Mouse (Mus musculus) megakaryocyte, embryonic 14.5 days (primary cell): ENCODE results near the gene Gm38392.

Experiments used
- FLI1 ChIP-seq: IDR thresholded peaks from 2 replicates; pipeline ENCODE4 v1.6.1; 2012; ENCODE audit warnings: low read length, inconsistent platforms, mixed read lengths
- GATA1 ChIP-seq: IDR thresholded peaks from 3 replicates; pipeline ENCODE4 v1.6.1; 2012; ENCODE audit warnings: mixed read lengths, low read length, inconsistent platforms, borderline replicate concordance

DNA sequence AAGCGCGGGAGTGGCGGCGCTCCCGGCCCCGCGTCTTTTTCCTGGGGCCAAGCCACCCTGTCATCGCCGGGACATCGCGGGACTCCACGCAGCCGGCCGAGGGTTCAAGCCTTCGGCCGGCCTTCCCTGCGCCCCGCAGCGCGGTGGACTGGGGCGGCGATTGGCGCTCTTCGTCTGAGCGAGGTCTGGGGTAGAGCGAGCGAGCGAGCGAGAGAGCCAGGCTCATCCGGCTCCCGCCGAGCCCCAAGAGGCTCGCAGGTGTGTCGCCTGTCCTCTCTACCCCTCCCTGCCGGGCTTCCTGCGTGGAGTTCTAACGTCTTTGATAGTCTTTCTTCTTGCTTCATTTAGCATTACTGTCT, 86.1 kb downstream of the Gm38392 start:
- TF ChIP-seq GATA1 (no peak), FLI1 (no peak)
